Mouse (Mus musculus) urinary bladder, postnatal 10 days (tissue): ENCODE measurements around the gene Rbm15.
A peak's percentile ranks its signal among the peaks of the same experiment; 100 is the strongest.

Source experiments
- DNase-seq: peaks from one replicate; pipeline ENCODE4 v3.0.0; 2022; ENCODE audit warnings: low spot score

Gene Rbm15

GRCm38 (mm10) chr3:107333381-107334201, at the start of gene Rbm15:
TSS of gene Rbm15 (minus strand) at chr3:107333673.
- peak; percentile 83 for DNase-seq

GRCm38 (mm10) chr3:107379422-107379821, 45.9 kb upstream of the Rbm15 start:
- no peak for DNase-seq

GRCm38 (mm10) chr3:107378626-107379025, 45.2 kb upstream of the Rbm15 start:
- no peak for DNase-seq

- no peak for DNase-seq
Observed at GRCm38 (mm10) chr3:107374948-107375664, 41.6 kb upstream of the Rbm15 start.

GRCm38 (mm10) chr3:107369156-107369555, 35.7 kb upstream of the Rbm15 start:
- DNase-seq = no peak

- no peak for DNase-seq
Observed at GRCm38 (mm10) chr3:107367938-107368599, 34.6 kb upstream of the Rbm15 start.

- DNase-seq = no peak
Observed at GRCm38 (mm10) chr3:107365341-107365740, 31.9 kb upstream of the Rbm15 start.

- DNase-seq = no peak
Observed at GRCm38 (mm10) chr3:107363391-107363790, 29.9 kb upstream of the Rbm15 start.

- no peak for DNase-seq
Observed at GRCm38 (mm10) chr3:107360341-107360740, 26.9 kb upstream of the Rbm15 start.

- DNase-seq = no peak
Observed at GRCm38 (mm10) chr3:107357700-107358234, 24.3 kb upstream of the Rbm15 start.

- no peak for DNase-seq
Observed at GRCm38 (mm10) chr3:107356964-107357441, 23.5 kb upstream of the Rbm15 start.

GRCm38 (mm10) chr3:107355618-107356260, 22.3 kb upstream of the Rbm15 start:
- no peak for DNase-seq

- no peak for DNase-seq
Observed at GRCm38 (mm10) chr3:107351706-107352105, 18.2 kb upstream of the Rbm15 start.

- no peak for DNase-seq
Observed at GRCm38 (mm10) chr3:107349006-107349405, 15.5 kb upstream of the Rbm15 start.

GRCm38 (mm10) chr3:107345033-107345725, 11.7 kb upstream of the Rbm15 start:
- DNase-seq = no peak

GRCm38 (mm10) chr3:107343971-107344370, 10.5 kb upstream of the Rbm15 start:
- no peak for DNase-seq

- DNase-seq = no peak
Observed at GRCm38 (mm10) chr3:107334202-107334934, 895 bp upstream of the Rbm15 start.

GRCm38 (mm10) chr3:107332960-107333380, 503 bp downstream of the Rbm15 start:
- DNase-seq = peak; percentile 65

GRCm38 (mm10) chr3:107332127-107332959, 1.1 kb downstream of the Rbm15 start:
- peak; percentile 25 for DNase-seq

- DNase-seq = no peak
Observed at GRCm38 (mm10) chr3:107331746-107332126, 1.7 kb downstream of the Rbm15 start.
